Mouse (Mus musculus) kidney, postnatal 0 days (tissue): ENCODE data around the gene Dhx34. TPM values are rescaled to one million over a fixed set of nuclear protein-coding genes. Genes with fewer than 3 reads are reported as not detected.
A peak's percentile ranks its signal among the peaks of the same experiment; 100 is the strongest.

Experiments used
- ATAC-seq: fragments of 200-750 bp; cut with Nextera tagmentation; replicated peaks from 2 replicates; pipeline ENCODE4 v1.8.0; 2017; ENCODE audit warnings: low read depth, moderate number of reproducible peaks, moderate TSS enrichment, moderate library complexity; ENCODE audit not compliant: low FRiP score
- DNase-seq: peaks from one replicate; pipeline ENCODE4 v3.0.0-alpha.2; 2016; ENCODE audit warnings: low spot score
- H3K27ac ChIP-seq: fragments of 300-500 bp; sonication (generic); 2 replicates; pipeline ENCODE4 v1.5.1; 2014; ENCODE audit warnings: mild to moderate bottlenecking
- H3K27me3 ChIP-seq: fragments of 300-500 bp; sonication (generic); 2 replicates; pipeline ENCODE4 v1.6.1; 2014; ENCODE audit warnings: low read length, mixed read lengths; ENCODE audit not compliant: insufficient read depth
- H3K36me3 ChIP-seq: fragments of 300-500 bp; sonication (generic); 2 replicates; pipeline ENCODE4 v1.6.1; 2014; ENCODE audit warnings: low read length, mixed read lengths; ENCODE audit not compliant: insufficient read depth
- H3K4me1 ChIP-seq: fragments of 300-500 bp; sonication (generic); replicated peaks from 2 replicates; pipeline ENCODE4 v1.6.1; 2014; ENCODE audit warnings: antibody characterized with exemption, low read length, mixed read lengths; ENCODE audit not compliant: insufficient read depth
- H3K4me2 ChIP-seq: fragments of 300-500 bp; sonication (generic); 2 replicates; pipeline ENCODE4 v1.6.1; 2014; ENCODE audit warnings: mild to moderate bottlenecking, low read length, moderate library complexity, mixed read lengths
- H3K4me3 ChIP-seq: fragments of 300-500 bp; sonication (generic); replicated peaks from 2 replicates; pipeline ENCODE4 v1.5.1; 2014; ENCODE audit warnings: low read depth, low read length
- H3K9ac ChIP-seq: fragments of 300-500 bp; sonication (generic); 2 replicates; pipeline ENCODE4 v1.6.1; 2014; ENCODE audit warnings: low read depth, low read length
- H3K9me3 ChIP-seq: fragments of 300-500 bp; sonication (generic); replicated peaks from 2 replicates; pipeline ENCODE4 v1.6.1; 2016; ENCODE audit warnings: low read length, inconsistent platforms, mixed read lengths
- CTCF ChIP-seq: IDR thresholded peaks from 2 replicates; pipeline ENCODE4 v1.5.1; 2016; ENCODE audit warnings: antibody characterized with exemption, low read depth, mild to moderate bottlenecking, moderate library complexity
- WGBS: fragments of 180-500 bp; shearing (Covaris S2); extraction: QIAGEN DNeasy Blood & Tissue Kit; methylation state at CpG from one replicate; pipeline ENCODE4 v1.1.7; 2014; 5-methylcytosine and 5-hydroxymethylcytosine counted together
- polyA plus RNA-seq: library from polyadenylated mRNA; unstranded; fragments of >200 nt; fragmentation: Nextera tagmentation; extraction: Ambion mirVana; gene quantifications from 2 replicates; pipeline ENCODE4 v1.2.1, GENCODE M21; 2015

The Dhx34 gene
- polyA plus RNA-seq, 1 experiment from 2014 or later: 11.6 TPM

- no peak for DNase-seq
- Histone ChIP-seq H3K36me3 (no peaks in the 10 kb centered on the region), H3K27me3 (no peaks in the 10 kb centered on the region), H3K4me2 (no peak overlapping the region), H3K27ac (no peak overlapping the region), H3K9me3 (no peaks in the 10 kb centered on the region), H3K4me3 (no peak overlapping the region), H3K9ac (no peak overlapping the region), H3K4me1 (no peaks in the 10 kb centered on the region)
- no peak for ATAC-seq
- no peak for TF ChIP-seq CTCF
- WGBS: 58% methylated on average over 5 of the region's 5 CpGs
Observed at GRCm38 (mm10) chr7:16149241-16149640, 72.6 kb downstream of the Dhx34 start.

- DNase-seq: peak; percentile 64
- Histone ChIP-seq H3K36me3 (no peaks in the 10 kb centered on the region), H3K27ac (no peak overlapping the region), H3K4me2 (no peak overlapping the region), H3K4me3 (no peak overlapping the region), H3K4me1 (no peaks in the 10 kb centered on the region), H3K9me3 (no peaks in the 10 kb centered on the region), H3K27me3 (no peaks in the 10 kb centered on the region), H3K9ac (no peak overlapping the region)
- ATAC-seq: no peak
- no peak for TF ChIP-seq CTCF
- 13% methylated on average over 15 of the region's 15 CpGs for WGBS
Observed at GRCm38 (mm10) chr7:16147643-16148042, 74.2 kb downstream of the Dhx34 start.

Other genes starting within 250 kb of the Dhx34 start
- gene Bicra, start 174.1 kb downstream of the Dhx34 start, polyA plus RNA-seq: 3.2 and 3.3 TPM in 2 replicates
- 0.05 TPM in 2 replicates for gene Zfp541, start 160.2 kb downstream of the Dhx34 start, polyA plus RNA-seq
- 178 and 193 TPM in 2 replicates for gene Napa, start 123.6 kb downstream of the Dhx34 start, polyA plus RNA-seq
- 21.0 and 24.8 TPM in 2 replicates for gene Kptn, start 102.1 kb downstream of the Dhx34 start, polyA plus RNA-seq
- 0.06 and 0.07 TPM in 2 replicates for gene Slc8a2, start 92.2 kb downstream of the Dhx34 start, polyA plus RNA-seq
- gene Meis3, start 46.9 kb downstream of the Dhx34 start, polyA plus RNA-seq: 12.9 and 16.7 TPM in 2 replicates
- gene C5ar2, start 22.1 kb upstream of the Dhx34 start, polyA plus RNA-seq: 0.08 and 0.11 TPM in 2 replicates
- gene C5ar1, start 37.5 kb upstream of the Dhx34 start, polyA plus RNA-seq: 3.1 and 3.4 TPM in 2 replicates
- 28.2 and 32.0 TPM in 2 replicates for gene Inafm1, start 51.6 kb upstream of the Dhx34 start, polyA plus RNA-seq
- 14.2 and 17.1 TPM in 2 replicates for gene Ccdc9, start 64.8 kb upstream of the Dhx34 start, polyA plus RNA-seq
- 12.4 and 13.1 TPM in 2 replicates for gene Bbc3, start 86.4 kb upstream of the Dhx34 start, polyA plus RNA-seq
- 184 and 212 TPM in 2 replicates for gene Sae1, start 165.8 kb upstream of the Dhx34 start, polyA plus RNA-seq
- gene Zc3h4, start 178.9 kb upstream of the Dhx34 start, polyA plus RNA-seq: 9.6 and 10.4 TPM in 2 replicates
- gene Tmem160, start 230.7 kb upstream of the Dhx34 start, polyA plus RNA-seq: 74.2 and 81.9 TPM in 2 replicates